17 mouse cellular contexts compared by ENCODE assay signal in the genomic region with DNA sequence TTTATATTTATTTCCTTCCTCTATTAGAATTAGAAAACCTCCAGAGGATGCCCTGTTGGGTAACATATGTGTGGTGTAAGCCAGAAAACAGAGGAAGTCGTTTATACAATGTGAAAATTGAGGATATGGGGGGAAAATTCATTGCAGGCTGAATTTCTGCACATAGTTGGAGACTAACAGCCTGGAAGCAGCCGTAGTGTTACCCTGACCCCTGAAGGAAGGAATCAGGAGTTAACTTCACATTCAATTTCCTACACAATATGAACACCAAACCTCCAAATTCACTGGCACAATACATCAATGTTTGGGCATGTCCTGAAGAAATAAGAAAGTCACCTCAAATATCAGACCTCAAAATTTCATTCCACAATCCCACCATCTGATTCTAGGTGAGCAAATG. TPM values are rescaled to one million over a fixed set of nuclear protein-coding genes. Genes with fewer than 3 reads are reported as not detected.
DNase-seq lines count a peak whose midpoint lies in the region; ATAC-seq and TF ChIP-seq lines count a peak whose summit lies in the region.
"Had no signal": no experiment of that assay in that cellular context is flagged by ENCODE, and none has a peak within 500 bp of the region (broad histone marks: within the 10 kb centered on the region; RNA-seq: fewer than 3 reads in every experiment).

No protein-coding gene starts in this region.

- no peak overlapping the region for H3K9ac ChIP-seq in forebrain, postnatal 0 days
- no peak overlapping the region for H3K9ac ChIP-seq in forebrain, embryonic 12.5 days
- no peak overlapping the region for H3K9ac ChIP-seq in lung, embryonic 14.5 days
- H3K9ac ChIP-seq in lung, postnatal 0 days (replicated peaks; ENCODE audit: low read depth), result no peak overlapping the region
- no peak overlapping the region for H3K9ac ChIP-seq in midbrain, postnatal 0 days (replicated peaks; ENCODE audit: low read length, poor library complexity, severe bottlenecking)
- H3K9ac ChIP-seq: forebrain, embryonic 15.5 days; limb, embryonic 13.5 days; liver, embryonic 15.5 days had no signal

- no peak for DNase-seq in forebrain, postnatal 0 days
- DNase-seq in lung, embryonic 14.5 days, result peak; percentile 5
- DNase-seq in lung, postnatal 0 days (ENCODE audit: low spot score), result no peak
- peak; percentile 19 for DNase-seq in midbrain, postnatal 0 days (ENCODE audit: low spot score)
- no peak for DNase-seq in gastrocnemius, postnatal 10 days
- DNase-seq in c-Kit-positive CD71-positive TER-119-positive erythroid progenitor cells, embryonic 14.5 days (ENCODE audit: low spot score), result no peak
- DNase-seq: adrenal gland, postnatal 10 days; B cell, adult 2 months; embryo, embryonic 11 days; gastrocnemius, postnatal 25 days; lung, postnatal 14 days; thymus, postnatal 14 days had no signal

- peak overlapping the region; percentile 47 for H3K4me2 ChIP-seq in forebrain, postnatal 0 days (ENCODE audit: low read depth)
- no peak overlapping the region for H3K4me2 ChIP-seq in forebrain, embryonic 12.5 days
- H3K4me2 ChIP-seq in lung, embryonic 14.5 days, result no peak overlapping the region
- H3K4me2 ChIP-seq in lung, postnatal 0 days (replicated peaks; ENCODE audit: low read depth, low read length), result no peak overlapping the region
- peak overlapping the region; percentile 48 for H3K4me2 ChIP-seq in midbrain, postnatal 0 days (ENCODE audit: low read depth, low read length, poor library complexity, severe bottlenecking)
- H3K4me2 ChIP-seq: limb, embryonic 13.5 days; liver, embryonic 15.5 days had no signal

- no peak for ATAC-seq in forebrain, postnatal 0 days
- ATAC-seq in forebrain, embryonic 12.5 days (ENCODE audit: low FRiP score), result no peak
- no peak for ATAC-seq in lung, embryonic 14.5 days (ENCODE audit: insufficient read depth)
- no peak for ATAC-seq in lung, postnatal 0 days
- no peak for ATAC-seq in midbrain, postnatal 0 days (ENCODE audit: low FRiP score)
- ATAC-seq: forebrain, embryonic 15.5 days had no signal

- no peak for TF ChIP-seq POLR2A in cortical plate, adult 2 months (IDR thresholded peaks at IDR 0.05; ENCODE audit: extremely low read depth, insufficient read depth, low read length)

- H3K36me3 ChIP-seq in forebrain, postnatal 0 days (ENCODE audit: insufficient read depth), result no peaks in the 10 kb centered on the region
- no peaks in the 10 kb centered on the region for H3K36me3 ChIP-seq in forebrain, embryonic 12.5 days (replicated peaks)
- H3K36me3 ChIP-seq in lung, embryonic 14.5 days (ENCODE audit: insufficient read depth), result no peaks in the 10 kb centered on the region
- no peaks in the 10 kb centered on the region for H3K36me3 ChIP-seq in lung, postnatal 0 days (ENCODE audit: insufficient read depth, low read length)
- H3K36me3 ChIP-seq in midbrain, postnatal 0 days (ENCODE audit: insufficient read depth, low read length), result no peaks in the 10 kb centered on the region
- H3K36me3 ChIP-seq: forebrain, embryonic 15.5 days; limb, embryonic 13.5 days; liver, embryonic 15.5 days had no signal

- 26% methylated on average over 2 of the region's 2 CpGs for WGBS in forebrain, postnatal 0 days
- 34% methylated on average over 2 of the region's 2 CpGs for whole genome bisulfite sequencing in forebrain, embryonic 12.5 days
- 22% methylated on average over 2 of the region's 2 CpGs for WGBS in lung, embryonic 14.5 days
- 23% methylated on average over 2 of the region's 2 CpGs for WGBS in lung, postnatal 0 days
- WGBS in midbrain, postnatal 0 days, result 25% methylated on average over 2 of the region's 2 CpGs

- peak overlapping the region; percentile 44; the same call in 1 of the 2 replicates for H3K4me3 ChIP-seq in forebrain, postnatal 0 days (ENCODE audit: low read depth, low read length)
- H3K4me3 ChIP-seq in forebrain, embryonic 12.5 days (replicated peaks), result no peak overlapping the region
- H3K4me3 ChIP-seq in lung, embryonic 14.5 days (ENCODE audit: low read depth, low read length), result no peak overlapping the region
- no peak overlapping the region for H3K4me3 ChIP-seq in lung, postnatal 0 days (ENCODE audit: low read depth, low read length)
- peak overlapping the region; percentile 85; the same call in 1 of the 2 replicates for H3K4me3 ChIP-seq in cortical plate, adult 2 months (ENCODE audit: insufficient read depth, low read length)
- H3K4me3 ChIP-seq in midbrain, postnatal 0 days (ENCODE audit: low read depth, low read length), result peak overlapping the region; percentile 43
- H3K4me3 ChIP-seq: forebrain, embryonic 15.5 days; limb, embryonic 13.5 days; liver, embryonic 15.5 days had no signal

- no peaks in the 10 kb centered on the region for H3K27me3 ChIP-seq in forebrain, postnatal 0 days (ENCODE audit: insufficient read depth, low read length)
- no peaks in the 10 kb centered on the region for H3K27me3 ChIP-seq in forebrain, embryonic 12.5 days
- H3K27me3 ChIP-seq in lung, embryonic 14.5 days (ENCODE audit: insufficient read depth, low read length), result no peaks in the 10 kb centered on the region
- H3K27me3 ChIP-seq in lung, postnatal 0 days (replicated peaks; ENCODE audit: insufficient read depth, low read length), result no peaks in the 10 kb centered on the region
- no peaks in the 10 kb centered on the region for H3K27me3 ChIP-seq in midbrain, postnatal 0 days (ENCODE audit: insufficient read depth, low read length)
- H3K27me3 ChIP-seq: forebrain, embryonic 15.5 days; limb, embryonic 13.5 days; liver, embryonic 15.5 days had no signal

- H3K9me3 ChIP-seq in forebrain, postnatal 0 days (ENCODE audit: low read length), result no peaks in the 10 kb centered on the region
- H3K9me3 ChIP-seq in forebrain, embryonic 12.5 days, result no peaks in the 10 kb centered on the region
- no peaks in the 10 kb centered on the region for H3K9me3 ChIP-seq in lung, embryonic 14.5 days (ENCODE audit: low read depth, low read length)
- no peaks in the 10 kb centered on the region for H3K9me3 ChIP-seq in lung, postnatal 0 days (ENCODE audit: low read length)
- no peaks in the 10 kb centered on the region for H3K9me3 ChIP-seq in midbrain, postnatal 0 days (ENCODE audit: low read length)
- H3K9me3 ChIP-seq: forebrain, embryonic 15.5 days; limb, embryonic 13.5 days; liver, embryonic 15.5 days had no signal

- H3K4me1 ChIP-seq in forebrain, postnatal 0 days (ENCODE audit: insufficient read depth), result no peaks in the 10 kb centered on the region
- H3K4me1 ChIP-seq in forebrain, embryonic 12.5 days, result no peaks in the 10 kb centered on the region
- H3K4me1 ChIP-seq in lung, embryonic 14.5 days (ENCODE audit: insufficient read depth), result no peaks in the 10 kb centered on the region
- H3K4me1 ChIP-seq in lung, postnatal 0 days (ENCODE audit: insufficient read depth, low read depth, low read length), result no peaks in the 10 kb centered on the region
- H3K4me1 ChIP-seq in cortical plate, adult 2 months (ENCODE audit: control insufficient read depth, insufficient read depth, low read length), result no peaks in the 10 kb centered on the region
- H3K4me1 ChIP-seq in midbrain, postnatal 0 days (ENCODE audit: insufficient read depth, low read length), result no peaks in the 10 kb centered on the region
- H3K4me1 ChIP-seq: forebrain, embryonic 15.5 days; limb, embryonic 13.5 days; liver, embryonic 15.5 days had no signal

- peak; percentile 37 for TF ChIP-seq CTCF in forebrain, postnatal 0 days (IDR thresholded peaks at IDR 0.05; ENCODE audit: low read depth)
- TF ChIP-seq CTCF in lung, embryonic 14.5 days (IDR thresholded peaks at IDR 0.05; ENCODE audit: low read depth), result no peak
- TF ChIP-seq CTCF in lung, postnatal 0 days (IDR thresholded peaks at IDR 0.05), result no peak
- TF ChIP-seq CTCF in cortical plate, adult 2 months (IDR thresholded peaks at IDR 0.05; ENCODE audit: extremely low read depth, insufficient read depth, low read length), result no peak
- TF ChIP-seq CTCF in midbrain, postnatal 0 days (IDR thresholded peaks at IDR 0.05), result peak; percentile 62

- TF ChIP-seq EP300 in lung, postnatal 0 days (IDR thresholded peaks at IDR 0.05), result no peak

- H3K27ac ChIP-seq in forebrain, postnatal 0 days (ENCODE audit: low read depth, low read length), result no peak overlapping the region
- H3K27ac ChIP-seq in forebrain, embryonic 12.5 days, result no peak overlapping the region
- no peak overlapping the region for H3K27ac ChIP-seq in lung, embryonic 14.5 days (ENCODE audit: low read depth)
- H3K27ac ChIP-seq in lung, postnatal 0 days (ENCODE audit: low read length), result no peak overlapping the region
- no peak overlapping the region for H3K27ac ChIP-seq in cortical plate, adult 2 months (ENCODE audit: insufficient read depth, low read length)
- H3K27ac ChIP-seq in midbrain, postnatal 0 days (ENCODE audit: low read depth, low read length), result no peak overlapping the region
- H3K27ac ChIP-seq: forebrain, embryonic 15.5 days; limb, embryonic 13.5 days; liver, embryonic 15.5 days had no signal

RNA-seq across cellular contexts. Expression of a gene that starts 3.2 kb away (rescaled TPM):
- total RNA-seq in forebrain, postnatal 0 days (2014; rRNA removed), result 7.8 and 12.9 TPM in 2 replicates
- 1.5 and 2.5 TPM in 2 replicates for polyA plus RNA-seq in forebrain, postnatal 0 days (2015; fragmentation: Nextera tagmentation; extraction: Ambion mirVana)
- polyA plus RNA-seq in forebrain, embryonic 12.5 days (2016; fragmentation: Nextera tagmentation; extraction: Ambion mirVana), result 1.5 and 2.0 TPM in 2 replicates
- 0.18 and 0.28 TPM in 2 replicates for polyA plus RNA-seq in lung, embryonic 14.5 days (2014; fragmentation: Nextera tagmentation; extraction: Ambion mirVana)
- not detected in 2 replicates for polyA plus RNA-seq in lung, postnatal 0 days (2015; fragmentation: Nextera tagmentation; extraction: Ambion mirVana)
- polyA plus RNA-seq in cortical plate, adult 2 months (2012; rRNA removed), result 3.7 and 4.1 TPM in 2 replicates
- total RNA-seq in midbrain, postnatal 0 days (2014; rRNA removed), result 9.7 and 13.5 TPM in 2 replicates
- polyA plus RNA-seq in midbrain, postnatal 0 days (2015; fragmentation: Nextera tagmentation; extraction: Ambion mirVana), result 3.4 and 4.6 TPM in 2 replicates
- total RNA-seq in gastrocnemius, postnatal 10 days (2021), result under 1 TPM; 0.07 to 0.12 TPM
- polyA plus RNA-seq: liver, embryonic 15.5 days had no signal

Comparison
In these comparisons a context has a peak if more than half of its experiments do, and no peak if none do; other contexts are left out.
1. DNase-seq: peak in lung, embryonic 14.5 days (single experiment) and midbrain, postnatal 0 days (single experiment); none in forebrain, postnatal 0 days (single experiment), lung, postnatal 0 days (single experiment), gastrocnemius, postnatal 10 days (single experiment) and c-Kit-positive CD71-positive TER-119-positive erythroid progenitor cells, embryonic 14.5 days (single experiment).
2. H3K4me2 ChIP-seq: peak in forebrain, postnatal 0 days (single experiment) and midbrain, postnatal 0 days (single experiment); none in forebrain, embryonic 12.5 days (single experiment), lung, embryonic 14.5 days (single experiment) and lung, postnatal 0 days (single experiment).
3. H3K4me3 ChIP-seq: peak in forebrain, postnatal 0 days (single experiment), cortical plate, adult 2 months (single experiment) and midbrain, postnatal 0 days (single experiment); none in forebrain, embryonic 12.5 days (single experiment), lung, embryonic 14.5 days (single experiment) and lung, postnatal 0 days (single experiment).
4. CTCF ChIP-seq: peak in forebrain, postnatal 0 days (single experiment) and midbrain, postnatal 0 days (single experiment); none in lung, embryonic 14.5 days (single experiment), lung, postnatal 0 days (single experiment) and cortical plate, adult 2 months (single experiment).